Mouse (Mus musculus): ENCODE measurements at regions not wholly inside any gene's neighbourhood (a gene's known extent, or its start where the extent isn't known, plus 50 kb on each side); places are given as distances from the start of the nearest gene placed in this dataset.

DNA sequence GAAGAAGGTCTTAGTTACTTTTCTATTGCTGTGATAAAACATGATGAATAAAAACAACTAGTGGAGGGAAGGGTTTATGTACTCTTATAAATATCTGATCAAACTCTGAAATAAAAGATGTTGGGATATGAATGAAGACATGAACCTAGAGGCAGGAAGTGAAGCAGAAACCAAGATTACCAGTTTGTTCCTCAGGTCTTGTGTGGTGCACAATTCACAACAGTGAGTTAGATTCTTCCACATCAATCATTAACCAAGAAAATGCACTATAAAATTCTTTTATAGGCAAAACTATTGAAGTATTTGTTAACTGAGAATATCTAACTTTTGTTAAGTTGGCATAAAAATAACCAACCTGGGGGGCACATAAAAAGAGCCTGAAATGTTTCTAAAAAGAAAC, 634.3 kb upstream of the Hs3st1 start:
- TF ChIP-seq CTCF (IDR thresholded peaks at IDR 0.05; ENCODE audit: low read depth, low read length) (no peak), POLR2A (IDR thresholded peaks at IDR 0.05; ENCODE audit: insufficient read depth, low read length) (no peak)

Measured in ES-Bruce4 (cell line).